Mouse (Mus musculus) embryo, embryonic 11.5 days (tissue): ENCODE measurements around the gene Jam2.

Experiments used
- DNase-seq: peaks from one replicate; pipeline ENCODE4 v3.0.0-alpha.2; 2012; ENCODE audit warnings: low read depth, low spot score

Jam2 gene

GRCm38 (mm10) chr16:84835823-84836743 is 62.2 kb downstream of the Jam2 start:
- peak; percentile 57 for DNase-seq

- DNase-seq: no peak
These were observed 64.7 kb downstream of the Jam2 start for GRCm38 (mm10) chr16:84838576-84838975.

- DNase-seq: no peak
These were observed 79.6 kb downstream of the Jam2 start for GRCm38 (mm10) chr16:84853492-84853891.

DNA sequence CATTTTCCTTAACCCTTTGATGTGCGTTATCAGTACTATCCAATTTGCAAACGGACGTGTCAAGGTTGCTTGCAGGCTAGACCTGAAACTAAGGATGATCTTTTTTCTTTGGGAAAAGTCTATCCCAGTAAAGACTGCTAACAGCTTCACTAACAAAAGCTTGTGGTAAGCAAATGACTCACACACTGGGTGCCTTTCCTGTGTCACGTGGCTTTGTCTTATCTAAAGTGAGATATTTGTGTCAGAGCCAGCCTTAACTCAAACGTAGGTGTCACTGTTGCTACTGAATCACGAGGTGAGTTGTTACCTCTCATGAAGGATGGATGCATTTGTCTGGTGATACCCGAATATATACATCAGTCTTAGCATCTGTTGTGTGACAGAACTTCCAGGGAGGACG is 90.7 kb downstream of the Jam2 start:
- no peak for DNase-seq

- DNase-seq: no peak
These were observed 99.9 kb downstream of the Jam2 start for GRCm38 (mm10) chr16:84873805-84874204.

DNA sequence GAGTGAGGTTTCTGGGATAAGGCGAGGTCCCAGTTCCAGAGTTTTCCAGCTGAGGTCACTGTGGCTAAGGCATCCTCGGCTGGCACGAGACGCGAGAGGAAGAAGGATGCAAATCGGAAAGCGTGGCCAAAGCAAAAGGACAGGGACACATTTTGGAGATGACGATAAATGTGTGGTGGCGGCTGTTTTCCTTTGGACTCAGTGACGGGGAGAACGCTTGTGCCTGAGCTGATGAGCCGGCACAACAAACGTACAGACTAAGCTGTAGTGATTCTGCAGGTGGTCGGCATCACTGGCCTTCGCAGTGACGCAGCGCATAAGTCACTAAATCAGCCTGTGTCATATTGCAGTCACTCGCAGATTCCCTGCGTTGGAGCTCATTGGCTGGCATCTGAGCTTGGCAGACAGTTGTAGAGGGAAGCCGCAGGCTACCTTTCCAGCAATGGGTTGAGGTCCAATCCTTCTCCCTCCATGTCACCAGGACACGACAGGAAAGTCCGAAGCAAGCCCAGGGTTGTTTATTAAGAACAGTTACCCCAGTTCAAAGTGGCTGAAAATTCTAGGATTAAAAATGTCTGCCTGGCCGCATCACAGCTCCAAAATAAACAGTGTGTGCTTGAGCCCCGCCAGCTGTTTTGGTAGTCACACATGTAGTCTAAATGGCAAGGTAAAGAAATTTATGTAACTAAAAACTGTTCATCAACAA is 101.2 kb downstream of the Jam2 start:
- DNase-seq: no peak
